Comparison of ENCODE assay signal across 26 mouse cellular contexts in the genomic region with DNA sequence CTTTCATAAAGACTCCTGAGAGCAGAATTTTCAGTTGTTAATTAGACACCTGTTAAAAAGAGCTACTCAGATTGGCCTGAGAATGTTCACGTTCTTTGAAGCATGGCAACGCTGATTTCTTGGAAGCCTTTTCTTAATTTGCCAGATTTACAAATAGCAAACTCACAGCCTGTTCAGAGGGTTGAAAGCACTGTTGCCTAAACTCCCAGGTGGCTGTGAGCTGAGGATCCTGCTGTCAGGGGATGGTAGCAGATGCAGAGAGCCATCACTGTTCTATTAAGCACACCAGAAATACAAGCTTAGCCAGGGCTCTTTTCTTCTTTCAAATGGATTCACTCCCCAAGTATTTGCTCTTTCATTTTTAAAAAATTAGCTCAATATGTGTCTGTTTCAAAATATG.
DNase-seq lines count a peak whose midpoint lies in the region; ATAC-seq and TF ChIP-seq lines count a peak whose summit lies in the region.
"Had no signal": no experiment of that assay in that cellular context is flagged by ENCODE, and none has a peak within 500 bp of the region (broad histone marks: within the 10 kb centered on the region; RNA-seq: fewer than 3 reads in every experiment).

No protein-coding gene starts in this region.

- no peaks in the 10 kb centered on the region for H3K4me1 ChIP-seq in midbrain, postnatal 0 days (ENCODE audit: insufficient read depth, low read length)
- H3K4me1 ChIP-seq in midbrain, embryonic 15.5 days: no peaks in the 10 kb centered on the region
- 0 out of 2 replicates have a peak, but pooled peaks cover 2% of the 10 kb centered on the region for H3K4me1 ChIP-seq in forebrain, postnatal 0 days (ENCODE audit: insufficient read depth)
- H3K4me1 ChIP-seq: embryonic facial prominence, embryonic 13.5 days; liver, embryonic 15.5 days; midbrain, embryonic 10.5 days had no signal

- DNase-seq in midbrain, postnatal 0 days (ENCODE audit: low spot score): peak; percentile 3
- peak; percentile 70 for DNase-seq in forebrain, postnatal 0 days
- peak; percentile 81 for DNase-seq in layer of hippocampus, adult 9-11 months
- no peak for DNase-seq in urinary bladder, postnatal 4 days (ENCODE audit: low spot score in 2 of 2)
- DNase-seq in urinary bladder, adult 18-20 months (ENCODE audit: low spot score in 2 of 2): no peak
- DNase-seq: B cell, adult 2 months; cerebellum, adult 8-10 months; cerebellum, postnatal 36 days; embryo, embryonic 11 days; kidney, postnatal 4 days; liver; right cerebral cortex, postnatal 14 days; spleen, adult 18-20 months had no signal

- no peaks in the 10 kb centered on the region for H3K9me3 ChIP-seq in midbrain, postnatal 0 days (ENCODE audit: low read length)
- H3K9me3 ChIP-seq in midbrain, embryonic 15.5 days: no peaks in the 10 kb centered on the region
- no peaks in the 10 kb centered on the region for H3K9me3 ChIP-seq in forebrain, postnatal 0 days (ENCODE audit: low read length)
- H3K9me3 ChIP-seq: embryonic facial prominence, embryonic 13.5 days; G1E; limb, embryonic 10.5 days; liver, embryonic 15.5 days; lung, embryonic 15.5 days; midbrain, embryonic 10.5 days had no signal

- H3K36me3 ChIP-seq in midbrain, postnatal 0 days (ENCODE audit: insufficient read depth, low read length): no peaks in the 10 kb centered on the region
- H3K36me3 ChIP-seq in midbrain, embryonic 15.5 days (replicated peaks): no peaks in the 10 kb centered on the region
- H3K36me3 ChIP-seq in forebrain, postnatal 0 days (ENCODE audit: insufficient read depth): no peaks in the 10 kb centered on the region
- H3K36me3 ChIP-seq: embryonic facial prominence, embryonic 13.5 days; G1E; limb, embryonic 10.5 days; liver, embryonic 15.5 days; lung, embryonic 15.5 days; midbrain, embryonic 10.5 days had no signal

- no peak overlapping the region for H3K4me2 ChIP-seq in midbrain, postnatal 0 days (ENCODE audit: low read depth, low read length, poor library complexity, severe bottlenecking)
- H3K4me2 ChIP-seq in midbrain, embryonic 15.5 days: no peak overlapping the region
- no peak overlapping the region for H3K4me2 ChIP-seq in forebrain, postnatal 0 days (ENCODE audit: low read depth)
- H3K4me2 ChIP-seq: embryonic facial prominence, embryonic 13.5 days; liver, embryonic 15.5 days; lung, embryonic 15.5 days had no signal

- H3K27ac ChIP-seq in midbrain, postnatal 0 days (ENCODE audit: low read depth, low read length): no peak overlapping the region
- no peak overlapping the region for H3K27ac ChIP-seq in midbrain, embryonic 15.5 days
- H3K27ac ChIP-seq in forebrain, postnatal 0 days (ENCODE audit: low read depth, low read length): no peak overlapping the region
- H3K27ac ChIP-seq: embryonic facial prominence, embryonic 13.5 days; limb, embryonic 10.5 days; liver, embryonic 15.5 days; lung, embryonic 15.5 days; midbrain, embryonic 10.5 days had no signal

- WGBS in midbrain, postnatal 0 days: 87% methylated on average over 2 of the region's 2 CpGs
- 84% methylated on average over 2 of the region's 2 CpGs for WGBS in midbrain, embryonic 15.5 days
- 39% methylated on average over 2 of the region's 2 CpGs for WGBS in forebrain, postnatal 0 days

- no peak for TF ChIP-seq CTCF in midbrain, postnatal 0 days (IDR thresholded peaks at IDR 0.05)
- TF ChIP-seq CTCF in forebrain, postnatal 0 days (IDR thresholded peaks at IDR 0.05; ENCODE audit: low read depth): no peak

- H3K9ac ChIP-seq in midbrain, postnatal 0 days (replicated peaks; ENCODE audit: low read length, poor library complexity, severe bottlenecking): no peak overlapping the region
- no peak overlapping the region for H3K9ac ChIP-seq in midbrain, embryonic 15.5 days
- H3K9ac ChIP-seq in forebrain, postnatal 0 days: no peak overlapping the region
- H3K9ac ChIP-seq: embryonic facial prominence, embryonic 13.5 days; liver, embryonic 15.5 days; lung, embryonic 15.5 days had no signal

- H3K4me3 ChIP-seq in midbrain, postnatal 0 days (ENCODE audit: low read depth, low read length): no peak overlapping the region
- H3K4me3 ChIP-seq in midbrain, embryonic 15.5 days: no peak overlapping the region
- H3K4me3 ChIP-seq in forebrain, postnatal 0 days (ENCODE audit: low read depth, low read length): no peak overlapping the region
- H3K4me3 ChIP-seq: embryonic facial prominence, embryonic 13.5 days; erythroblast, embryonic 14.5 days; limb, embryonic 10.5 days; liver, embryonic 15.5 days; lung, embryonic 15.5 days; midbrain, embryonic 10.5 days had no signal

- H3K27me3 ChIP-seq in midbrain, postnatal 0 days (ENCODE audit: insufficient read depth, low read length): no peaks in the 10 kb centered on the region
- no peaks in the 10 kb centered on the region for H3K27me3 ChIP-seq in midbrain, embryonic 15.5 days (replicated peaks)
- no peaks in the 10 kb centered on the region for H3K27me3 ChIP-seq in forebrain, postnatal 0 days (ENCODE audit: insufficient read depth, low read length)
- H3K27me3 ChIP-seq: CH12.LX; embryonic facial prominence, embryonic 13.5 days; liver, embryonic 15.5 days; lung, embryonic 15.5 days; Patski had no signal

- ATAC-seq in midbrain, postnatal 0 days (ENCODE audit: low FRiP score): no peak
- ATAC-seq in midbrain, embryonic 15.5 days (replicated peaks): no peak
- ATAC-seq in forebrain, postnatal 0 days: peak; percentile 92
- ATAC-seq in monocyte, adult 5-6 weeks (replicated peaks; ENCODE audit: insufficient number of reproducible peaks, low FRiP score, low TSS enrichment, poor library complexity, severe bottlenecking): no peak
- ATAC-seq: hindbrain, embryonic 16.5 days; intestine, postnatal 0 days; Patski had no signal

Comparison
In these comparisons a context has a peak if more than half of its experiments do, and no peak if none do; other contexts are left out.
1. DNase-seq: peak in midbrain, postnatal 0 days (single experiment), forebrain, postnatal 0 days (single experiment) and layer of hippocampus, adult 9-11 months (single experiment); none in urinary bladder, postnatal 4 days (0 of 2) and urinary bladder, adult 18-20 months (0 of 2).